Mouse (Mus musculus): Measurements from ENCODE around the gene Aurkaip1. TPM values are rescaled to one million over a fixed set of nuclear protein-coding genes. Genes with fewer than 3 reads are reported as not detected.

Gene Aurkaip1
- polyA plus RNA-seq, 1 experiment from 2014 or later: 124 TPM

DNA sequence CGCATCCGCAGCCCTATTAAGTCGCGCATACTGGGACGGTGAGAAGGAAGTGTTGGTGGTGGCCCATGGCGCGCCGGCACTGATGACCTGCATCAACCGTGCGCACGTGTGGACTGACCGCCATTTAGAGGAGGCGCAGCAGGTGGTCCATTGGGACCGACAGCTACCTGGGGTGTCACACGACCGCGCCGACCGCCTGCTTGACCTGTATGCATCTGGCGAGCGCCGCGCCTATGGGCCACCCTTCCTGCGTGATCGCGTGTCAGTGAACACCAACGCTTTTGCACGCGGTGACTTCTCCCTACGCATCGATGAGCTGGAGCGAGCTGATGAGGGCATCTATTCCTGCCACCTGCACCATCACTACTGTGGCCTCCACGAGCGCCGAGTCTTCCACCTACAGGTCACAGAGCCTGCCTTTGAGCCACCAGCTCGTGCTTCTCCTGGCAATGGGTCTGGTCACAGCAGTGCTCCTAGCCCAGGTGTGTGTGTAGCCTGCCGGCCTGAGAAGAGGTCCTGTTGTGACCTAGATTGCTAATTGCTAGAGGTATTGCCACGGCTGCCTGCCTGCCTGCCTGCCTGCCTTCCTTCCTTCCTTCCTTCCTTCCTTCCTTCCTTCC is 10.7 kb downstream of the Aurkaip1 start:
- 51% methylated on average over 38 of the region's 38 CpGs for WGBS
- no peak overlapping the region for H3K27ac ChIP-seq
- peaks cover 2% of the 10 kb centered on the region; the same call in 1 of the 2 replicates for H3K36me3 ChIP-seq
- peaks cover 5% of the 10 kb centered on the region; the same call in 1 of the 2 replicates for H3K27me3 ChIP-seq
- H3K4me1 ChIP-seq (replicated peaks): peaks cover 47% of the 10 kb centered on the region
- H3K9me3 ChIP-seq (replicated peaks): no peaks in the 10 kb centered on the region
- peak overlapping the region; percentile 85 for H3K4me2 ChIP-seq
- no peak overlapping the region; the same call in 1 of the 2 replicates for H3K9ac ChIP-seq
- no peak for ATAC-seq (replicated peaks; ENCODE audit: insufficient number of reproducible peaks, insufficient read depth, low FRiP score, low read depth)
- H3K4me3 ChIP-seq: peak overlapping the region; percentile 53

DNA sequence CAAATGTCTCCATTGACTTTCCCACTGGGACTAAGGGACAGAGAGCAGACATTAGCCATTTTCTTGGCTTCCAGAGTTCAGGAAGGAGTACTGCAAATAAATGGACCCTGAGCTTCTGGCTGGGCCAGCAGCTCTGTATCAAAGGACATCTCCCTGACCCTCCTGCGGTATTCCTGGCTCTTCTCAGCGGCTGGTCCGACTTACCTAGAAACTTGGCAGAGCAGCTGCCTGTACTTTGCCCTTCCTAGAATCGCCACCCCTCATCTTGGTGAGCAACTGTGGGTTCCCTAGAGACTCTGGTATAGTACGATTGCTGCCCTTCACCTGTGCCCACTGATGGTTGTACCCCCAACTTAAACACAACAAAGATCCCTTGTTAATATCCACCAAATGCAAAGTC is 12.2 kb downstream of the Aurkaip1 start:
- ATAC-seq (replicated peaks; ENCODE audit: insufficient number of reproducible peaks, insufficient read depth, low FRiP score, low read depth): no peak
- H3K4me1 ChIP-seq (replicated peaks): peaks cover 45% of the 10 kb centered on the region

DNA sequence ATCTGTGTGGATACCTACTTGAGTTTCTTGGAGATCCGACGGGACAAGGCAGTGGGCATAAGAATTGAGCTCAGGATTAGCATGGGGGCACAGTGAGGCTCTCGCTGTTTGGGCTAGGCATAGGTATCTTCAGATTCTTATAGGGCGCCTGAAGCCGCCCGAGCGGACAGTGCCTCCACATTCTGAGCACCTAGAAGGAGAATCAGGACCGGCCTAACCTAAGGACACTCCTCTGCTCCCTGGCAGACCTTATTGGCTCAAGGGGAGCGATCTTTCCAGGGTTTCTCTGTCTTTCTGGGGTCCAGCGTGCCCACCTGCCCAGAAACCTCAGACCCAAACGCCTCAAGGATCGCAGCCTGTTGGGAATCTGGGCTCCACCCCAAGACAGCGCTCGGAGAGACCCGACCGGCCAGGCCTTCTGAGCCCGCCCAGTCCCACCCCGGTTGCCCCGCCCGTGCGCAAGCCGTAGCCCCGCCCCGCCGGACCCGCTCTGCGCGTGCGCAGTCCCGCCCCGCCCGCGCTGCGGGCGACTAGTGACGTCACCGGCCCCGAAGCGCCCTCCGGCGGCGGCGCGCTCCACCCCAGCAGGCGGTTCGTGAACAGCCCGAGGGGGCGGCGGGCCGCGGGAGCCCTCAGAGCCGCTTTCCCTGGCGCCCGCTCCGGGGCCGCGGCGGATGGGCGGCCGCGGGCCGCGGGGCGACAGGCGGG is 16.0 kb downstream of the Aurkaip1 start, which contains the start of gene Dvl1:
TSS of gene Dvl1 (plus strand) at position 532 of the 708 bp plus-strand sequence.
- Histone ChIP-seq H3K4me1 (replicated peaks) (peaks cover 32% of the 10 kb centered on the region), H3K27me3 (no peaks in the 10 kb centered on the region), H3K9me3 (replicated peaks) (no peaks in the 10 kb centered on the region), H3K9ac (peak within 1 kb of the TSS; percentile 83), H3K36me3 (peaks cover 2% of the 10 kb centered on the region; the same call in 1 of the 2 replicates), H3K27ac (peak within 1 kb of the TSS; percentile 63), H3K4me2 (peak within 1 kb of the TSS; percentile 88), H3K4me3 (peak within 1 kb of the TSS; percentile 81)
- peak; percentile 93 for ATAC-seq (replicated peaks; ENCODE audit: insufficient number of reproducible peaks, insufficient read depth, low FRiP score, low read depth)
- 2% methylated on average over 64 of the region's 65 CpGs for WGBS

More for the DNA sequence above, 12.2 kb downstream of the Aurkaip1 start:
- Histone ChIP-seq H3K27me3 (peaks cover 5% of the 10 kb centered on the region; the same call in 1 of the 2 replicates), H3K27ac (no peak overlapping the region), H3K9ac (no peak overlapping the region), H3K36me3 (peaks cover 2% of the 10 kb centered on the region; the same call in 1 of the 2 replicates), H3K4me3 (no peak overlapping the region), H3K4me2 (no peak overlapping the region), H3K9me3 (replicated peaks) (no peaks in the 10 kb centered on the region)
- WGBS: 87% methylated on average over 5 of the region's 5 CpGs

DNA sequence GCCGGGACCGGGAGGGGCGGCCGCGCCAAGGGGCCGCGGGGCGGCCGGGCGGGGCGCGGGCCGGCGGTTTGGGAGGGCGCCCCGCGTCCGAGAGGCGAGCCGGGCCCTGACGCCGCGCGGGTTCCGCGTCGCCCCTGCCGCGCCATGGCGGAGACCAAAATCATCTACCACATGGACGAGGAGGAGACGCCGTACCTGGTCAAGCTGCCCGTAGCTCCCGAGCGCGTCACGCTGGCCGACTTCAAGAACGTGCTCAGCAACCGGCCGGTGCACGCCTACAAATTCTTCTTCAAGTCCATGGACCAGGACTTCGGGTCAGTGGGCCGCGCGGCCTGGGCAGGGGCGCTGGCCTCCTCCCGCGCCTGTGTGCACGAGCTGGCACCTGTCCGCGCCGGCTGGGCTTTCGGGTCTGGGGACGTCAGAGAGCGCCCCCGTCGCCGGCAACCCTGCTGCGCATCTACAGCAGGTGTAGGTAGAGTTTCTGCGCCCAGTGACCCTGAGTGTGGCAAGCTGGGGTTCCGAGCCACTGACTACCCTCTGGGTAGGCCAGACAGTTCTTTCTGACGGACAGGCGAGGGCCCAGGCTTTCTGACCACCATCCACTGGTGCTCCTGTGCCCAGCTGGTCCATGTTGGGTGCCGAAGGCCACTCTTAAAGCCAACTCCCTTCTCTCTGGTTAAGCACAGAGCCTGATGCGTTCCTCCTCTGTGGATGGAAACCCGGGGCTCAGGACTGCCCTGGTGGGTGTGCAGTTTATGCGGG is 16.7 kb downstream of the Aurkaip1 start:
- peaks cover 32% of the 10 kb centered on the region for H3K4me1 ChIP-seq (replicated peaks)
- peak overlapping the region; percentile 83 for H3K9ac ChIP-seq
- peak overlapping the region; percentile 81 for H3K4me3 ChIP-seq
- no peak; the same call in none of the 2 replicates for ATAC-seq (replicated peaks; ENCODE audit: insufficient number of reproducible peaks, insufficient read depth, low FRiP score, low read depth)
- peak overlapping the region; percentile 88 for H3K4me2 ChIP-seq
- WGBS: 2% methylated on average over 61 of the region's 69 CpGs
- peak overlapping the region; percentile 63 for H3K27ac ChIP-seq
- H3K9me3 ChIP-seq (replicated peaks): no peaks in the 10 kb centered on the region
- H3K27me3 ChIP-seq: no peaks in the 10 kb centered on the region
- no peaks in the 10 kb centered on the region; the same call in 1 of the 2 replicates for H3K36me3 ChIP-seq

DNA sequence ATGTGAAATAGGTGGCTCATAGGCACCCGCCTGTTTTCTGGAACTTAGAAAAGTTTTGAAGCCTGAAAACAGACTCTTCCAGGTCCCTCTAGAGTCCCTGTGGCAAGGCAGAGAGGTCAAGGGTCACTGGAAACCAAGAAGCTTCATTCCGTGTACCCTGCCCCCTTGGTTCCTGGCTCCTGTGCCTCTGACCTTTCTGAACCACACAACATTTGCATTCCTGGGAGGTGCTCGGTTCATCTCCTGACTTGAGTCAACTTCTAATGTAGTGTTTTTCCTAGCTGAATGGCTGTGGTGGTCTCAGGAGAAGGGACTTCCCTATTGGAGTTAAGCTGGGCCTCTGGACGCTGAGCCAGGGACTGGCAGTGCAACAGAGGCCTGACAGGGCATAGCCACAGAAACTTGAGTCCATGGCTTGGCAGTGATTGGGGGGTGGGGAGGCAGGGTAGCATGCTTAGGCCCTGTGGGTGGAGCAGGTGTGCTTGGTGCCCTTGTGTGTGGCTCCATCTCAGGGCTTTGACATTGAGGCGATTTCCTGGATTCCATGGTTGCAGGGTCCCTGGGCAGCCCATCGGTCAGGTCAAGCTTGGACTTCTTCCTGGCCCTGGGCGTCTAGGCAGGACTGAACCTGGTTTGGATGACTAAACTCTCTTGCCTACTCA is 17.5 kb downstream of the Aurkaip1 start:
- Histone ChIP-seq H3K4me3 (peak overlapping the region; percentile 81), H3K9me3 (replicated peaks) (no peaks in the 10 kb centered on the region), H3K4me2 (peak overlapping the region; percentile 88), H3K4me1 (replicated peaks) (peaks cover 32% of the 10 kb centered on the region), H3K27me3 (no peaks in the 10 kb centered on the region), H3K27ac (no peak overlapping the region), H3K36me3 (no peaks in the 10 kb centered on the region), H3K9ac (peak overlapping the region; percentile 83; the same call in 1 of the 2 replicates)
- ATAC-seq (replicated peaks; ENCODE audit: insufficient number of reproducible peaks, insufficient read depth, low FRiP score, low read depth): no peak
- 66% methylated on average over 7 of the region's 7 CpGs for WGBS

DNA sequence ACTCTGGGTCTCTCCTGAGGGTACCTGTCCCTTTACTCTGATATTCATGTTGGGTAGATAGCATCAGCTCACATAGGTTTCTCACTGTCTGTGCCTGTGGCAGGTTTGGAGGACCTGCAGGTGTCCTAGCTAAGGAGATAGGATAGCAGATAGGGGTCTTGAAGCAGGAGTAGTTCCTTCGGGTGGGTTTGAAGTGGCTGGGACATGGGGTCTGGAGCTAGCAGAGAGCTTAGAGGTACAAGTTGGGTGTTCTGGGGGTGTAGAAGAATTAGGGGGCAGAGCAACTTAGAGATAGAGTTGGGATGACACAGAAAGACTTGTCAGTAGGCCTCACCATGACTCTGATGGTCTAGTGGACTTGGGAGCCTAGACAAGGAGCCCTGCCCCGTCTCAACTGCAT is 18.3 kb downstream of the Aurkaip1 start:
- H3K36me3 ChIP-seq: peaks cover under 1% of the 10 kb centered on the region
- H3K27ac ChIP-seq: no peak overlapping the region
- no peaks in the 10 kb centered on the region for H3K27me3 ChIP-seq
- H3K4me3 ChIP-seq: no peak overlapping the region
- peaks cover 32% of the 10 kb centered on the region for H3K4me1 ChIP-seq (replicated peaks)
- 74% methylated on average over 2 of the region's 2 CpGs for WGBS
- H3K9ac ChIP-seq: no peak overlapping the region
- no peaks in the 10 kb centered on the region for H3K9me3 ChIP-seq (replicated peaks)
- no peak for ATAC-seq (replicated peaks; ENCODE audit: insufficient number of reproducible peaks, insufficient read depth, low FRiP score, low read depth)
- H3K4me2 ChIP-seq: no peak overlapping the region

DNA sequence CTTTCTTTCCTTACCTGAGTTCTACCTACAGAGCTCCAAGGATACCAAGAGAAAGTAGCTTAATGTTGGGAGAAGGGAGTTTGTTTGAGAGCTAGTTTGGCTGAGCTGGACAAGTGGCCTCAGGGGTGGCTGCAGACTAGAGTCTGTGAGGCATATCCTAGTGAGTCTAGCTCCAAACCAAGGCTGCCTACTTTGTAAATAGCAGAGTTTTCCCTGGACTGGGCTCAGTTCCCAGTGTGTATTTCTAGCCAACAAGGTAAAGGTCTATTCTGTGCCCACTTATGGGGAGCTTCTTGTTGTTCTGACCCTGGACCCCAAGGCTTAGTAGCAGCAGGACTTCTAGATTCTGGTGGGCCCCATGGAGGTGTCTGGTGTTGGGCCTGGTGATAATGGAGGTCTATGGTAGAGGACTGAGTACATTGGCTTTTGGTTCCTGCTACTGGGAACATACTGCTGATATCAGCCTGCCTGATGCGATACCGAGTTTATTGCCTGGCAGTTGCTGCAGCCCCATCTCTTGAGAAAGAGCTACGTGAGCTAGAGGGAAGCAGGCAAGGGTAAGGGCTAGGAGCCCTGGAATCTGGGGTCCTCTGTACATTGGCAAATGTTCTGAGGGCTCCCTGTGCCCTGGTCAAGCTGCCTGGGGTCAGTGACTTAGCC is 18.9 kb downstream of the Aurkaip1 start:
- no peak for ATAC-seq (replicated peaks; ENCODE audit: insufficient number of reproducible peaks, insufficient read depth, low FRiP score, low read depth)
- Histone ChIP-seq H3K4me1 (replicated peaks) (peaks cover 32% of the 10 kb centered on the region), H3K9me3 (replicated peaks) (no peaks in the 10 kb centered on the region), H3K9ac (no peak overlapping the region), H3K4me3 (no peak overlapping the region), H3K4me2 (no peak overlapping the region), H3K27ac (no peak overlapping the region), H3K27me3 (no peaks in the 10 kb centered on the region), H3K36me3 (peaks cover 5% of the 10 kb centered on the region)
- WGBS: 85% methylated on average over 3 of the region's 3 CpGs

DNA sequence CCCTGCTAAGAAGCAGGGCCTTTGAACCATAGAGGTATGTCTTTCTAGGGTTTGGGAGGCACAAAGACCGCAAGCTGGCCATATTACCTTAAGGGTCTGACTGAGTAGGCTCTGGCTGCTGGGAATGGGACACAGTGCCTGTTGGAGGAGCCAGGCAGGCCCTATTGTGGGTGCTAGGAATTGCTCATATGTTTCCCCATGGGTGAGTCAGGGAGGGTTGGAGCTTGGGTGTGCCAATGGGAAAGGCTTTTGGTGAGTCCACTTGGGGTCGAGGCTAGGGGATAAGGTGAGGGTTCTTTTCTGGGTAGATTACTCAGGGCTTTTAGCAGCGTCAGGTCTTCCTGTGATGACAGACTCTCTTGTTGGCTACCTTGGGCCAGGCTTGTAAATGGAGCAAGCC is 20.3 kb downstream of the Aurkaip1 start:
- Histone ChIP-seq H3K4me2 (no peak overlapping the region), H3K4me1 (replicated peaks) (peaks cover 31% of the 10 kb centered on the region), H3K27me3 (no peaks in the 10 kb centered on the region), H3K9me3 (replicated peaks) (no peaks in the 10 kb centered on the region), H3K36me3 (peaks cover 17% of the 10 kb centered on the region), H3K4me3 (no peak overlapping the region), H3K27ac (no peak overlapping the region), H3K9ac (no peak overlapping the region)
- ATAC-seq (replicated peaks; ENCODE audit: insufficient number of reproducible peaks, insufficient read depth, low FRiP score, low read depth): no peak
- 88% methylated on average over 3 of the region's 3 CpGs for WGBS

DNA sequence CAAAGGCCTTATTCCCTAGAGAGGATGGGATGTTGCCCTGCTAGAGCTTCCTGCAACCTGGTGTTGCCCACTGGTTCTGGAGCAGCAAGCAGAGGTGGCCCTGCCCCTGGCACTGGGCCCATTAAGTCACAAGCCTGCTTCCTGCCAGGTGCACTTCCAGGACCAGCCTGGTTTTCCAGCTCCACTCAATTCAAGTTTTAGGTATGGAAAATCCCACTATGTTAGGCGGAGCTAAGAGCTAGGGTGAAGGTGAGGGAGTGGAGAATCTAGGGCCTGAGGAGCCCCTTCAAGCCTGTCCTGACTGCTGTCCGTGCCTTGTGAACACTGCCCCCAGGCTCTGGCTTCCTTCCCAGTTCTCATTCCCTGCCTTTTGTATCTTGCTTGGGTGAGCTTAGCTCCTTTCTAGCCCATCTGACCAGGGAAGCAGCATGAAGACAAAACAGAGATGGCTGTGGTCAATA is 20.9 kb downstream of the Aurkaip1 start:
- H3K9me3 ChIP-seq (replicated peaks): no peaks in the 10 kb centered on the region
- no peak overlapping the region for H3K9ac ChIP-seq
- no peak overlapping the region for H3K4me2 ChIP-seq
- H3K36me3 ChIP-seq: peaks cover 21% of the 10 kb centered on the region
- H3K27ac ChIP-seq: no peak overlapping the region
- WGBS: 56% methylated on average over 2 of the region's 2 CpGs
- H3K4me1 ChIP-seq (replicated peaks): peaks cover 25% of the 10 kb centered on the region
- H3K4me3 ChIP-seq: no peak overlapping the region
- H3K27me3 ChIP-seq: no peaks in the 10 kb centered on the region
- ATAC-seq (replicated peaks; ENCODE audit: insufficient number of reproducible peaks, insufficient read depth, low FRiP score, low read depth): no peak

DNA sequence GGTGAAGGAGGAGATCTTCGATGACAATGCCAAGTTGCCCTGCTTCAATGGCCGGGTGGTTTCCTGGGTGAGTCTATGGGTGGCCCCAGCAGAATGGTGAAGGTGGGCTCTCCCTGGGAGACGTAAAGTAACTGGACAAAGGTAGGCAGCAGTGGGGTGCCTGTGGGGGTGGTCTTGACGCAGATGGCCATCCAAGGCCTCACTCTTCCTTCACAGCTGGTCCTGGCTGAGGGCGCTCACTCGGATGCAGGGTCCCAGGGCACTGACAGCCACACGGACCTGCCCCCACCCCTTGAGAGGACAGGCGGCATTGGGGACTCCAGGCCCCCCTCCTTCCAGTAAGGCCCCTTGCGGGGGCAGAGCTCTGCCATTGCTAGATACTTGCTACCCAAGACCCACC is 22.3 kb downstream of the Aurkaip1 start:
- no peaks in the 10 kb centered on the region for H3K27me3 ChIP-seq
- no peak overlapping the region for H3K9ac ChIP-seq
- H3K9me3 ChIP-seq (replicated peaks): no peaks in the 10 kb centered on the region
- peaks cover 35% of the 10 kb centered on the region for H3K36me3 ChIP-seq
- H3K27ac ChIP-seq: no peak overlapping the region
- WGBS: 86% methylated on average over 9 of the region's 9 CpGs
- H3K4me3 ChIP-seq: no peak overlapping the region
- H3K4me2 ChIP-seq: no peak overlapping the region
- ATAC-seq (replicated peaks; ENCODE audit: insufficient number of reproducible peaks, insufficient read depth, low FRiP score, low read depth): no peak
- peaks cover 17% of the 10 kb centered on the region for H3K4me1 ChIP-seq (replicated peaks)
